In genomic region chr17:36835591-36836426, GRCm38 (mm10) we compare ENCODE assay signal across 8 mouse cellular contexts. TPM values are rescaled to one million over a fixed set of nuclear protein-coding genes. Genes with fewer than 3 reads are reported as not detected.
DNase-seq lines count a peak whose midpoint lies in the region; ATAC-seq and TF ChIP-seq lines count a peak whose summit lies in the region.

No protein-coding gene starts in this region.

- peak overlapping the region; percentile 41; the same call in 1 of the 2 replicates for H3K27ac ChIP-seq in forebrain, embryonic 11.5 days (ENCODE audit: low read depth, low read length)
- peak overlapping the region; percentile 96 for H3K27ac ChIP-seq in heart, embryonic 15.5 days
- peak overlapping the region; percentile 83 for H3K27ac ChIP-seq in liver, embryonic 15.5 days (replicated peaks)
- H3K27ac ChIP-seq in neural tube, embryonic 12.5 days = no peak overlapping the region

- TF ChIP-seq CTCF in brain, embryonic 14.5 days (IDR thresholded peaks at IDR 0.05; ENCODE audit: borderline replicate concordance, extremely low read depth, insufficient read depth, insufficient read length) = peak; percentile 19; the same call in 1 of the 2 replicates

- H3K9ac ChIP-seq in forebrain, embryonic 11.5 days (ENCODE audit: low read length) = peak overlapping the region; percentile 57; the same call in 1 of the 2 replicates
- peak overlapping the region; percentile 37; the same call in 1 of the 2 replicates for H3K9ac ChIP-seq in heart, embryonic 15.5 days
- H3K9ac ChIP-seq in liver, embryonic 15.5 days = no peak overlapping the region
- H3K9ac ChIP-seq in neural tube, embryonic 12.5 days = no peak overlapping the region

- no peak for TF ChIP-seq POLR2A in brain, embryonic 14.5 days (IDR thresholded peaks at IDR 0.05; ENCODE audit: borderline replicate concordance, extremely low read depth, insufficient read depth, insufficient read length, poor library complexity, severe bottlenecking)

- no peaks in the 10 kb centered on the region for H3K27me3 ChIP-seq in forebrain, embryonic 11.5 days (ENCODE audit: control insufficient read depth, insufficient read depth, low read length)
- H3K27me3 ChIP-seq in heart, embryonic 15.5 days = 0 out of 2 replicates have a peak, but pooled peaks cover 2% of the 10 kb centered on the region
- peaks cover 17% of the 10 kb centered on the region for H3K27me3 ChIP-seq in liver, embryonic 15.5 days
- H3K27me3 ChIP-seq in neural tube, embryonic 12.5 days (replicated peaks) = no peaks in the 10 kb centered on the region

- H3K4me1 ChIP-seq in forebrain, embryonic 11.5 days (replicated peaks; ENCODE audit: control insufficient read depth, insufficient read depth, low read length) = no peaks in the 10 kb centered on the region; the same call in 1 of the 2 replicates
- peaks cover 14% of the 10 kb centered on the region for H3K4me1 ChIP-seq in heart, embryonic 15.5 days (replicated peaks)
- H3K4me1 ChIP-seq in liver, embryonic 15.5 days (replicated peaks) = peaks cover 25% of the 10 kb centered on the region
- H3K4me1 ChIP-seq in neural tube, embryonic 12.5 days = peaks cover 8% of the 10 kb centered on the region; the same call in 1 of the 2 replicates

- H3K4me2 ChIP-seq in forebrain, embryonic 11.5 days (ENCODE audit: low read depth, low read length, severe bottlenecking) = peak overlapping the region; percentile 74
- H3K4me2 ChIP-seq in heart, embryonic 15.5 days = peak overlapping the region; percentile 69
- peak overlapping the region; percentile 89 for H3K4me2 ChIP-seq in liver, embryonic 15.5 days
- H3K4me2 ChIP-seq in neural tube, embryonic 12.5 days (replicated peaks) = peak overlapping the region; percentile 59

- H3K4me3 ChIP-seq in forebrain, embryonic 11.5 days (ENCODE audit: low read depth, low read length) = no peak overlapping the region
- peak overlapping the region; percentile 73 for H3K4me3 ChIP-seq in heart, embryonic 15.5 days
- peak overlapping the region; percentile 79 for H3K4me3 ChIP-seq in liver, embryonic 15.5 days (replicated peaks)
- H3K4me3 ChIP-seq in neural tube, embryonic 12.5 days = no peak overlapping the region

- DNase-seq in CD8-positive naive resting alpha-beta T cell, adult 2 months (ENCODE audit: low read depth in 2 of 2, low spot score in 2 of 2) = peak; percentile 40 to 44
- DNase-seq in brain, embryonic 14.5 days (ENCODE audit: low read depth) = peak; percentile 74
- peak; percentile 64 for DNase-seq in forebrain, embryonic 11.5 days (ENCODE audit: low spot score)
- peak; percentile 78 for DNase-seq in kidney, postnatal 14 days
- peak; percentile 74 for DNase-seq in testis, postnatal 14 days (ENCODE audit: low spot score)

- H3K9me3 ChIP-seq in forebrain, embryonic 11.5 days (ENCODE audit: control insufficient read depth, low read length) = no peaks in the 10 kb centered on the region
- no peaks in the 10 kb centered on the region for H3K9me3 ChIP-seq in heart, embryonic 15.5 days (replicated peaks)
- H3K9me3 ChIP-seq in liver, embryonic 15.5 days (replicated peaks) = no peaks in the 10 kb centered on the region
- H3K9me3 ChIP-seq in neural tube, embryonic 12.5 days = no peaks in the 10 kb centered on the region

- ATAC-seq in forebrain, embryonic 11.5 days (replicated peaks; ENCODE audit: low FRiP score) = no peak
- no peak for ATAC-seq in heart, embryonic 15.5 days (replicated peaks; ENCODE audit: insufficient number of reproducible peaks, insufficient read depth, low FRiP score, low read depth)
- no peak for ATAC-seq in liver, embryonic 15.5 days (ENCODE audit: insufficient read depth)
- ATAC-seq in neural tube, embryonic 12.5 days (ENCODE audit: low FRiP score, low read depth) = no peak

- 39% methylated on average over 12 of the region's 12 CpGs for WGBS in forebrain, embryonic 11.5 days
- 28% methylated on average over 12 of the region's 12 CpGs for WGBS in heart, embryonic 15.5 days
- 27% methylated on average over 12 of the region's 12 CpGs for WGBS in liver, embryonic 15.5 days (ENCODE audit: insufficient replicate concordance)
- 36% methylated on average over 12 of the region's 12 CpGs for WGBS in neural tube, embryonic 12.5 days

- H3K36me3 ChIP-seq in forebrain, embryonic 11.5 days (ENCODE audit: control insufficient read depth, insufficient read depth, low read length) = no peaks in the 10 kb centered on the region
- 0 out of 2 replicates have a peak, but pooled peaks cover 5% of the 10 kb centered on the region for H3K36me3 ChIP-seq in heart, embryonic 15.5 days
- no peaks in the 10 kb centered on the region for H3K36me3 ChIP-seq in liver, embryonic 15.5 days (replicated peaks)
- H3K36me3 ChIP-seq in neural tube, embryonic 12.5 days = no peaks in the 10 kb centered on the region

RNA-seq across cellular contexts. Expression of gene Trim26, which starts 1.1 kb away (rescaled TPM):
- 25.3 and 33.7 TPM in 2 replicates for polyA plus RNA-seq in brain, embryonic 14.5 days (2012; rRNA removed)
- polyA plus RNA-seq in forebrain, embryonic 11.5 days (2014; fragmentation: Nextera tagmentation; extraction: Ambion mirVana) = 30.9 and 31.7 TPM in 2 replicates
- 17.7 and 25.0 TPM in 2 replicates for polyA plus RNA-seq in heart, embryonic 15.5 days (2015; fragmentation: Nextera tagmentation; extraction: Ambion mirVana)
- 14.9 and 17.7 TPM in 2 replicates for polyA plus RNA-seq in liver, embryonic 15.5 days (2015; fragmentation: Nextera tagmentation; extraction: Ambion mirVana)
- 52.1 and 56.8 TPM in 2 replicates for polyA plus RNA-seq in neural tube, embryonic 12.5 days (2016; fragmentation: Nextera tagmentation; extraction: Ambion mirVana)

RNA-seq across cellular contexts. Expression of gene H2-M10.6, which starts 23.8 kb away (rescaled TPM):
- polyA plus RNA-seq in brain, embryonic 14.5 days (2012; rRNA removed) = not detected in 2 replicates
- not detected in 2 replicates for polyA plus RNA-seq in forebrain, embryonic 11.5 days (2014; fragmentation: Nextera tagmentation; extraction: Ambion mirVana)
- not detected in 2 replicates for polyA plus RNA-seq in heart, embryonic 15.5 days (2015; fragmentation: Nextera tagmentation; extraction: Ambion mirVana)
- not detected in 2 replicates for polyA plus RNA-seq in liver, embryonic 15.5 days (2015; fragmentation: Nextera tagmentation; extraction: Ambion mirVana)
- polyA plus RNA-seq in neural tube, embryonic 12.5 days (2016; fragmentation: Nextera tagmentation; extraction: Ambion mirVana) = not detected in 2 replicates

RNA-seq across cellular contexts. Expression of gene Trim15, which starts 31.2 kb away (rescaled TPM):
- 0.09 and 0.16 TPM in 2 replicates for polyA plus RNA-seq in brain, embryonic 14.5 days (2012; rRNA removed)
- 0.20 and 0.35 TPM in 2 replicates for polyA plus RNA-seq in forebrain, embryonic 11.5 days (2014; fragmentation: Nextera tagmentation; extraction: Ambion mirVana)
- 0.06 and 0.13 TPM in 2 replicates for polyA plus RNA-seq in heart, embryonic 15.5 days (2015; fragmentation: Nextera tagmentation; extraction: Ambion mirVana)
- polyA plus RNA-seq in liver, embryonic 15.5 days (2015; fragmentation: Nextera tagmentation; extraction: Ambion mirVana) = 0.33 and 0.59 TPM in 2 replicates
- 0.37 and 0.46 TPM in 2 replicates for polyA plus RNA-seq in neural tube, embryonic 12.5 days (2016; fragmentation: Nextera tagmentation; extraction: Ambion mirVana)

RNA-seq across cellular contexts. Expression of gene Trim10, which starts 33.6 kb away (rescaled TPM):
- polyA plus RNA-seq in brain, embryonic 14.5 days (2012; rRNA removed) = 0.19 and 0.52 TPM in 2 replicates
- 7.4 and 8.4 TPM in 2 replicates for polyA plus RNA-seq in forebrain, embryonic 11.5 days (2014; fragmentation: Nextera tagmentation; extraction: Ambion mirVana)
- 9.5 and 14.1 TPM in 2 replicates for polyA plus RNA-seq in heart, embryonic 15.5 days (2015; fragmentation: Nextera tagmentation; extraction: Ambion mirVana)
- 300 and 303 TPM in 2 replicates for polyA plus RNA-seq in liver, embryonic 15.5 days (2015; fragmentation: Nextera tagmentation; extraction: Ambion mirVana)
- polyA plus RNA-seq in neural tube, embryonic 12.5 days (2016; fragmentation: Nextera tagmentation; extraction: Ambion mirVana) = 4.6 and 5.4 TPM in 2 replicates

RNA-seq across cellular contexts. Expression of gene Trim40, which starts 54.1 kb away (rescaled TPM):
- 0.08 TPM in 1 of 2 replicates, not detected in the other for polyA plus RNA-seq in brain, embryonic 14.5 days (2012; rRNA removed)
- not detected in 2 replicates for polyA plus RNA-seq in forebrain, embryonic 11.5 days (2014; fragmentation: Nextera tagmentation; extraction: Ambion mirVana)
- polyA plus RNA-seq in heart, embryonic 15.5 days (2015; fragmentation: Nextera tagmentation; extraction: Ambion mirVana) = not detected in 2 replicates
- not detected in 2 replicates for polyA plus RNA-seq in liver, embryonic 15.5 days (2015; fragmentation: Nextera tagmentation; extraction: Ambion mirVana)
- not detected in 2 replicates for polyA plus RNA-seq in neural tube, embryonic 12.5 days (2016; fragmentation: Nextera tagmentation; extraction: Ambion mirVana)

Comparison
In these comparisons a context has a peak if more than half of its experiments do, and no peak if none do; other contexts are left out.
1. H3K4me3 ChIP-seq: peak in heart, embryonic 15.5 days (single experiment) and liver, embryonic 15.5 days (single experiment); none in forebrain, embryonic 11.5 days (single experiment) and neural tube, embryonic 12.5 days (single experiment).
2. H3K9ac ChIP-seq: peak in forebrain, embryonic 11.5 days (single experiment) and heart, embryonic 15.5 days (single experiment); none in liver, embryonic 15.5 days (single experiment) and neural tube, embryonic 12.5 days (single experiment).
3. Peak in every context shown above with its lines, with median percentiles within 50 percentile points of each other: DNase-seq and H3K4me2 ChIP-seq.